Mouse (Mus musculus) cortical plate, adult 2 months (tissue): ENCODE results near the gene Phtf2.

Experiments used
- CTCF ChIP-seq: fragments of 200-500 bp; IDR thresholded peaks from 2 replicates; pipeline ENCODE4 v1.5.1; 2011; ENCODE audit warnings: mild to moderate bottlenecking, control low read depth, low read length; ENCODE audit not compliant: insufficient read depth; ENCODE audit errors: extremely low read depth
- POLR2A ChIP-seq: fragments of 200-500 bp; IDR thresholded peaks from 2 replicates; pipeline ENCODE4 v1.6.1; 2011; ENCODE audit warnings: mild to moderate bottlenecking, low read length, control low read depth; ENCODE audit not compliant: insufficient read depth; ENCODE audit errors: extremely low read depth

- TF ChIP-seq CTCF (no peak), POLR2A (no peak)
These were observed 44.8 kb downstream of the Phtf2 start for GRCm38 (mm10) chr5:20837082-20837481.
